Mouse (Mus musculus) C2C12 (cell line): ENCODE measurements around the gene Afdn. TPM values are rescaled to one million over a fixed set of nuclear protein-coding genes. Genes with fewer than 3 reads are reported as not detected.
A peak's percentile ranks its signal among the peaks of the same experiment; 100 is the strongest.

Experiments used
- H3K27me3 ChIP-seq: one replicate; pipeline ENCODE4 v1.6.1; 2011; ENCODE audit not compliant: control insufficient read depth, insufficient read depth, insufficient read length
- H3K36me3 ChIP-seq: one replicate; pipeline ENCODE4 v1.6.1; 2011; ENCODE audit not compliant: control insufficient read depth, insufficient read depth
- H3K4me3 ChIP-seq: one replicate; pipeline ENCODE4 v1.5.1; 2011; ENCODE audit warnings: mild to moderate bottlenecking, control low read depth; ENCODE audit not compliant: poor library complexity, insufficient read depth, severe bottlenecking
- H3K79me2 ChIP-seq: one replicate; pipeline ENCODE4 v1.6.1; 2011; ENCODE audit not compliant: control insufficient read depth, insufficient read depth
- H3K79me3 ChIP-seq: one replicate; pipeline ENCODE4 v1.6.1; 2011; ENCODE audit warnings: low read depth, control low read depth
- H3ac ChIP-seq: one replicate; pipeline ENCODE3; 2011; ENCODE audit warnings: low read depth; ENCODE audit not compliant: control insufficient read depth, insufficient read length
- CEBPB ChIP-seq: IDR thresholded peaks from one replicate; pipeline ENCODE4 v1.6.1; 2011; ENCODE audit warnings: low read depth, mild to moderate bottlenecking, control low read depth, moderate library complexity
- CTCF ChIP-seq: IDR thresholded peaks from one replicate; pipeline ENCODE4 v1.5.1; 2011; ENCODE audit not compliant: control insufficient read depth, insufficient read depth, insufficient read length
- FOSL1 ChIP-seq: IDR thresholded peaks from one replicate; pipeline ENCODE4 v1.8.0; 2011; ENCODE audit warnings: mild to moderate bottlenecking, low read length; ENCODE audit not compliant: poor library complexity, insufficient read depth, severe bottlenecking
- MAX ChIP-seq: IDR thresholded peaks from one replicate; pipeline ENCODE4 v1.6.1; 2011; ENCODE audit warnings: mild to moderate bottlenecking, control low read depth
- MYOD1 ChIP-seq: IDR thresholded peaks from one replicate; pipeline ENCODE4 v1.6.1; 2011; ENCODE audit warnings: low read depth; ENCODE audit not compliant: control insufficient read depth, insufficient read length
- MYOG ChIP-seq: IDR thresholded peaks from one replicate; pipeline ENCODE4 v1.6.1; 2011; ENCODE audit not compliant: control insufficient read depth, insufficient read length; ENCODE audit errors: extremely low read depth
- USF1 ChIP-seq: IDR thresholded peaks from one replicate; pipeline ENCODE4 v1.6.1; 2011; ENCODE audit warnings: low read depth, mild to moderate bottlenecking, control low read depth, moderate library complexity
- polyA plus RNA-seq: library from polyadenylated mRNA; unstranded; fragments of >200 nt; fragmentation: generic; extraction: Trizol; gene quantifications from one replicate; pipeline ENCODE4 v1.2.1, GENCODE M21; 2012; ENCODE audit warnings: missing spikeins

Gene Afdn
- polyA plus RNA-seq, 1 experiment = 21.0 TPM

DNA sequence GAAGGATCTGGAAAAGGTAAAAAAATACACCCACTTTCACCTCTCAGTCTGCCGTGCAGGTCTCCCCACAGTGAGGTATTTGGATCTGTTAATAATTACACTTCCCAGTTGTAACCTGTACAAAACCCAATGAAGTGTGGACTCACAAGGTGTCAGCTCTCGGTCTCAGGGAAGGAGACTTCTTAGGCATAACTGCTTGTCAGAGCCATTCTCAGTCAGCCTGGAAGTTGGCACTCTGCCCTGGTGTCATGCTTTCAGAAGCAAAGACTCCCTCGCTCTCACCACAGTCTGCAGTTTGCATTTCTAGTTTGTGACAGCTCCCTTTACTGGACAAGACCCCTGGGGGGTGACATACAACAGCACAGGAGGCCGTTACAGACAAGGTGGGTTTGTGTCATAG lies 15.5 kb upstream of the Afdn start:
- H3K27me3 ChIP-seq = no peaks in the 10 kb centered on the region
- no peak overlapping the region for H3K4me3 ChIP-seq
- no peak overlapping the region for H3ac ChIP-seq
- TF ChIP-seq MYOG (no peak), FOSL1 (no peak), MYOD1 (no peak), CEBPB (no peak), USF1 (no peak), MAX (no peak), CTCF (no peak)
- no peaks in the 10 kb centered on the region for H3K36me3 ChIP-seq
- no peaks in the 10 kb centered on the region for H3K79me3 ChIP-seq
- no peaks in the 10 kb centered on the region for H3K79me2 ChIP-seq

DNA sequence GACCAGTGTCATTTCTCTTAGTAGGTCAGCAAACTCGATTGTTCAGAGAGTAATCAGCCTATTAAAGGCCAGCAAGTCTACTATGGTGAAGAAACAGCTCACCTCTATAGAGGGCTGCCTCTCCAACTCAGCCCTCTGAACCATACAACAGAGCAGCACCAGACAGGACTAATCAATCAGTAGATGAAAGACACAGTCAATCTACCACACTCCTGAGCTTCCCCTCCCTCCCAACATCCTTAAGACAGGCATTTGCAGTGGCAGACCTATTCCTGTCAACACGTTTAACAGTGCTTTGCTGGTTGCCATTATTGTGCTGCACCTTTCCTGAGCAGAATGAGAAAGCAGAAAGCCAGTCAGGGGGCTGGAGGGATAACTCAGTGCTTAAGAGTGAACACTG lies 15.0 kb upstream of the Afdn start:
- H3K36me3 ChIP-seq = no peaks in the 10 kb centered on the region
- H3K27me3 ChIP-seq = no peaks in the 10 kb centered on the region
- no peaks in the 10 kb centered on the region for H3K79me2 ChIP-seq
- no peaks in the 10 kb centered on the region for H3K79me3 ChIP-seq
- TF ChIP-seq CTCF = no peak
- TF ChIP-seq MYOD1 = no peak
- no peak overlapping the region for H3ac ChIP-seq
- H3K4me3 ChIP-seq = no peak overlapping the region

DNA sequence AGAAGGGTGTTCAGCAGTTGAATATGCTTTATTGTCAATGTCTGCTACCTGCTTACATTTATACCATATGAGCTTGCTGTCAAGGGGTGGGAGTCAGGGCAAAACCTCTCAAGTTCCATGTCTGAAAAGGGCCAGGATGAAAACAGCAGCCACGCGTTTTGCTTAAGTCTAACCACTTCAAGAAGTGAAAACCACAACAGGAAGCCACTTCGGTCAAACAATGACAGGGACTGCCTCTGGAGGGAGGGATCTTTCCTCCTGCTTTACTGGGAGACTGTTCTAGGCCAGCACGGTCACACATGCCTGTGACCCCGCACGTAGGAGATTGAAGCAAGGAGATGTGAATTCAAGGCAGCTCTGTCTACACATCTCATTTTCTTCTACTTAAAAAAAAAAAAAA lies 14.0 kb upstream of the Afdn start:
- Histone ChIP-seq H3ac (no peak overlapping the region), H3K79me3 (no peaks in the 10 kb centered on the region), H3K79me2 (no peaks in the 10 kb centered on the region), H3K36me3 (no peaks in the 10 kb centered on the region), H3K27me3 (no peaks in the 10 kb centered on the region), H3K4me3 (no peak overlapping the region)
- TF ChIP-seq CEBPB (no peak), CTCF (no peak), MAX (no peak), USF1 (no peak), MYOD1 (no peak), MYOG (no peak), FOSL1 (no peak)

DNA sequence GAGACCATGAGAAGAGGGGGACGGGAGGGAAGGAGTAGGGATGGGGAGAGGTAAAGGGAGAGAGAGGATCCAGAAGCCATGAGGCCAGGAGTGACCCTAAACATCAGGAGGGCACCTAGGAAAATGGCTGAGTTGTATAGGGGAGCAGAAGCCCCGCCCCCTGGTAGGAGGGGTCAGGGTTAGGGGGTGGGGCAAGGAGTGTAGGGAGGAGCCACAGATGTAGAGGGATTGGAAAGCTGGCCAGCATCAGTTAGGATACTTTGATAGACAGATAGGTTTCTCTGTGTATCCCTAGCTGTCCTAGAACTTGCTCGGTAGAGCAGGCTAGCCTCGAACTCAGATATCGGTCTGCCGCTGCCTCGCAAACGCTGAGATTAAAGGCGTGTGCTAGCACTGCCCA lies 12.7 kb upstream of the Afdn start:
- Histone ChIP-seq H3K79me2 (no peaks in the 10 kb centered on the region), H3K4me3 (no peak overlapping the region), H3ac (no peak overlapping the region), H3K36me3 (no peaks in the 10 kb centered on the region), H3K79me3 (no peaks in the 10 kb centered on the region), H3K27me3 (no peaks in the 10 kb centered on the region)
- TF ChIP-seq USF1 (no peak), CTCF (no peak), MYOD1 (no peak), FOSL1 (no peak), MAX (no peak)

DNA sequence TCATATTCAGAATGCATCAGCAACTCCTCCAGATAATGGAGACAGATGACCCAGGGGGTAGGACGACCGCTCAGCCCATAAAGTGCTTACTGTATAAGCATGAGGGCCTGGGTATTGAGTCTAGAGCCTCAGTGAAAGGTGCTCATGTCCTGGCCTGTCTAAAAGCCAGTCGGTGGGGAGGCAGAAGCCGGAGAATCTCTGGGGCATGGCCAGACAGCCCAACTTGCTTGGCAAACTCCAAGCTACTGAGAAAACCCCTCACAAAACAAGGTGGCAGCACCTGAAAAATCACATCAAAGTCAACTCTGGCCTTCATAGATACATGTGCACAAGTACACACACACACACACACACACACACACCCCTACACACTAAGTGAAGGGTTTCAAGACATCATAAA lies 11.3 kb upstream of the Afdn start:
- no peaks in the 10 kb centered on the region for H3K79me3 ChIP-seq
- TF ChIP-seq CEBPB = no peak
- no peak for TF ChIP-seq USF1
- TF ChIP-seq CTCF = no peak
- no peak for TF ChIP-seq MYOG
- no peak for TF ChIP-seq MAX
- no peak for TF ChIP-seq FOSL1
- TF ChIP-seq MYOD1 = no peak
- H3K27me3 ChIP-seq = no peaks in the 10 kb centered on the region
- no peak overlapping the region for H3K4me3 ChIP-seq
- H3K36me3 ChIP-seq = no peaks in the 10 kb centered on the region
- no peak overlapping the region for H3ac ChIP-seq
- H3K79me2 ChIP-seq = no peaks in the 10 kb centered on the region

DNA sequence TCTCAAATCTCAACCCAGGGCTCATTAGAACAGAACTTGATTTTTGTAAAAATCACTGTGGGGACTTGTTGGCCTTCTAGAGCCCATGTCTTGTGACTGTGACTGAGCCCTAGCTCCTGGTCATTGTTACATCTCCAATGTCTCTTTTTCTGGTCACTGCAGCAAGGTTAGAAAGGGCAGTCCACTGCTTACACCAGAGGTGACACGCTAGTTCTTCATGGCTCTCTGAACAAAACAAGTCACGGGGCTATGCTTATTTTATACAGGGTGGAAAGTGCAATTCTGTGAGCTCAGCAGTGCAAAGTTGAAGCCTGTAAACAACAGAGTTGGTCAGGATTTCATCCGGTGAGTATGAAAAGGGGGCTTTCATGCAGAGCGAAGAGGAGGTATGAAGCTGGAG lies 6.4 kb upstream of the Afdn start:
- H3K79me3 ChIP-seq = no peaks in the 10 kb centered on the region
- no peak overlapping the region for H3ac ChIP-seq
- H3K4me3 ChIP-seq = no peak overlapping the region
- H3K36me3 ChIP-seq = no peaks in the 10 kb centered on the region
- no peaks in the 10 kb centered on the region for H3K79me2 ChIP-seq
- no peak for TF ChIP-seq CTCF
- TF ChIP-seq MYOG = no peak
- no peak for TF ChIP-seq MYOD1
- TF ChIP-seq MAX = no peak
- TF ChIP-seq USF1 = no peak
- no peak for TF ChIP-seq CEBPB
- no peak for TF ChIP-seq FOSL1
- no peaks in the 10 kb centered on the region for H3K27me3 ChIP-seq

DNA sequence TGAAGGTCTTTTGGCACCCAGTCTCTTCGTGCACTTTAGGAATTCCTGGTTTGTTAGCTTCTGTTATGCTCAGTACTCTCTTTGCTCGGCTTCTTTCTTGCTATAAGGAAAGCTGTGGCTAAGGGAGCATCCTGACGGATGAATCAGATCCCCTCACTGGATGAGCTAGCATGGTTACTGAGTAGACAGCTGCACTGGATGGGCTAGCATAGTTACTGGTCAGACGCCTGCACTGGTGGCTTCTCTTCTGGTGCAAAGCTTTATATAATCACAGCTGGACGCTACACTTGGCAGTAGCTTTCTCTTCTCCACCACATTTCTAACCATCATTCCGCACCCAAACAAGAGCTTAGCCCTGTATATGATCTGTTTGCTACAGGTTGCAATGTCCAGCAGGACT lies 5.4 kb upstream of the Afdn start:
- TF ChIP-seq MYOG = no peak
- peak; percentile 85 for TF ChIP-seq MYOD1
- TF ChIP-seq FOSL1 = no peak
- H3K36me3 ChIP-seq = no peaks in the 10 kb centered on the region

More for the DNA sequence above, 5.4 kb upstream of the Afdn start:
- Histone ChIP-seq H3K79me2 (no peaks in the 10 kb centered on the region), H3K27me3 (no peaks in the 10 kb centered on the region), H3ac (no peak overlapping the region), H3K4me3 (no peak overlapping the region), H3K79me3 (no peaks in the 10 kb centered on the region)
